Mouse (Mus musculus): ENCODE measurements around the gene Tmem110. TPM values are rescaled to one million over a fixed set of nuclear protein-coding genes. Genes with fewer than 3 reads are reported as not detected.
A peak's percentile ranks its signal among the peaks of the same experiment; 100 is the strongest.

The Tmem110 gene
- total and polyA plus RNA-seq, 2 experiments: 3.7 to 8.2 TPM

DNA sequence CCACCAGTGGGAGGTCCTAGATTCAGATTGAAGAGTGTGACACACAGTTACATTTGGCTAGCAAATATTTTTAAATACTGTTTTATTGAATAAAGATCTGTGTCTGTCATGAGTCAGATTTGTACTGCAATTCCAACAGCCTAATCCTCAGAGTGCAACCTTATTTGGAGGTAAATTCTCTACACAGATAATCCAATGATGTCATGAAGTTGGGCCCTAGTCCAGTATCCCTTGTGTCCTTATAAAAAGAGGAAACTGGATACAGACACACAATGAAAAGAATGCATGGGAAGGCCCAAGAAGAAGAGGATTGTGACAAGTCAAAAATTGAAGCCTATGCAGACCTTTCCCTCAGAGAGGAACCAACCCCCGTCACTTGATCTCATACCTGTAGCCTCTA lies 91.1 kb downstream of the Tmem110 start:
- 92% methylated on average over 1 of the region's 1 CpGs for WGBS
- Histone ChIP-seq H3K4me1 (ENCODE audit: control insufficient read depth, insufficient read depth, low read length) (peaks cover 27% of the 10 kb centered on the region), H3K36me3 (ENCODE audit: control insufficient read depth, insufficient read depth, low read length) (peaks cover 86% of the 10 kb centered on the region), H3K9ac (ENCODE audit: low read depth, low read length) (no peak overlapping the region), H3K27me3 (ENCODE audit: control insufficient read depth, insufficient read depth, low read length) (no peaks in the 10 kb centered on the region), H3K79me2 (ENCODE audit: control insufficient read depth, insufficient read depth, low read length) (peaks cover 1% of the 10 kb centered on the region; the same call in 1 of the 2 replicates), H3K27ac (replicated peaks; ENCODE audit: insufficient read depth, low read depth, low read length) (no peak overlapping the region), H3K4me3 (ENCODE audit: insufficient read depth, low read depth, low read length) (no peak overlapping the region)
- TF ChIP-seq CTCF (IDR thresholded peaks at IDR 0.05; ENCODE audit: low read depth, low read length): no peak
- no peak for DNase-seq (ENCODE audit: extremely low read depth, low read depth, low spot score)

DNA sequence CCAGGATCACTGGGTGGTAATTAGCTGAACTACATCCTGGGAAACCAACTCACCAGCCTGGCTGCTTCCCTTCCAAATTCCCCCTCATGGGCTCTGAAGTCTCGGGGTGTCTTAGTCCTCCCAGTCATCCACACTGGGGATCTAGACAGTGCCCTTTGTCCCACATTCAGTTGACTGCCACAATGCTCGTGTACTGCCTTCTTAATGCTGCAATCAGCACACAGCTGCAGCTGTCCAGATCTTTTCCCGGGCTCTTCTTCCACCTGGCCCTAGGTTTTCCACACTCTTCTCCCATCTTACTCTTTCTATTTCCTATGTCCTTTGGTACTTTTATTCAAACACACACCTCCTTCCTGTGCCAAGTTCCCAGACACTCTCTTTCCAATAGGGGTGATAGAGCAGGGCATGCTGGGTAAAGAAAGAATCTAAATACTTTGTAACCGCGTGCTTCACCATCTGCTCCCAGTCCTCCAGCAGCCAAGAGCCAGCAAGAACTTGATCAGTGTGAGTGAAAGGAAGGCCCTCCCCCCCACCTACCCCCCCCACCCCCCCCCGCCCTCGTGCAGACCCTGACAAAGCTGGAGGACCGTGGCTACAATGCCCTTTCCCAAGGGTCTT lies 96.8 kb downstream of the Tmem110 start:
- Histone ChIP-seq H3K79me2 (ENCODE audit: control insufficient read depth, insufficient read depth, low read length) (peaks cover 4% of the 10 kb centered on the region; the same call in 1 of the 2 replicates), H3K27ac (replicated peaks; ENCODE audit: insufficient read depth, low read depth, low read length) (peak overlapping the region; percentile 94), H3K4me3 (ENCODE audit: insufficient read depth, low read depth, low read length) (peak overlapping the region; percentile 67), H3K36me3 (ENCODE audit: control insufficient read depth, insufficient read depth, low read length) (peaks cover 35% of the 10 kb centered on the region), H3K9ac (ENCODE audit: low read depth, low read length) (peak overlapping the region; percentile 80), H3K4me1 (ENCODE audit: control insufficient read depth, insufficient read depth, low read length) (peaks cover 35% of the 10 kb centered on the region), H3K27me3 (ENCODE audit: control insufficient read depth, insufficient read depth, low read length) (no peaks in the 10 kb centered on the region)
- 10% methylated on average over 8 of the region's 8 CpGs for WGBS
- TF ChIP-seq CTCF (IDR thresholded peaks at IDR 0.05; ENCODE audit: low read depth, low read length) (no peak), POLR2A (IDR thresholded peaks at IDR 0.05; ENCODE audit: extremely low read depth, insufficient read depth, low read length) (no peak)
- peak; percentile 66 for DNase-seq (ENCODE audit: extremely low read depth, low read depth, low spot score)

- Histone ChIP-seq H3K4me3 (ENCODE audit: insufficient read depth, low read depth, low read length) (peak within 1 kb of the TSS; percentile 67), H3K27ac (replicated peaks; ENCODE audit: insufficient read depth, low read depth, low read length) (peak within 1 kb of the TSS; percentile 94), H3K9ac (ENCODE audit: low read depth, low read length) (peak within 1 kb of the TSS; percentile 80), H3K36me3 (ENCODE audit: control insufficient read depth, insufficient read depth, low read length) (peaks cover 22% of the 10 kb centered on the region), H3K27me3 (ENCODE audit: control insufficient read depth, insufficient read depth, low read length) (no peaks in the 10 kb centered on the region), H3K79me2 (ENCODE audit: control insufficient read depth, insufficient read depth, low read length) (peaks cover 4% of the 10 kb centered on the region; the same call in 1 of the 2 replicates), H3K4me1 (ENCODE audit: control insufficient read depth, insufficient read depth, low read length) (peaks cover 28% of the 10 kb centered on the region)
- no peak for TF ChIP-seq CTCF (IDR thresholded peaks at IDR 0.05; ENCODE audit: low read depth, low read length)
- peak; percentile 89 for TF ChIP-seq POLR2A (IDR thresholded peaks at IDR 0.05; ENCODE audit: extremely low read depth, insufficient read depth, low read length)
- WGBS: 7% methylated on average over 6 of the region's 6 CpGs
- DNase-seq (ENCODE audit: extremely low read depth, low read depth, low spot score): peak; percentile 87
Measured at GRCm38 (mm10) chr14:30923375-30924105, 98.2 kb downstream of the Tmem110 start, which contains the start of gene Itih3. TSS of gene Itih3 (minus strand) at chr14:30923760.

DNA sequence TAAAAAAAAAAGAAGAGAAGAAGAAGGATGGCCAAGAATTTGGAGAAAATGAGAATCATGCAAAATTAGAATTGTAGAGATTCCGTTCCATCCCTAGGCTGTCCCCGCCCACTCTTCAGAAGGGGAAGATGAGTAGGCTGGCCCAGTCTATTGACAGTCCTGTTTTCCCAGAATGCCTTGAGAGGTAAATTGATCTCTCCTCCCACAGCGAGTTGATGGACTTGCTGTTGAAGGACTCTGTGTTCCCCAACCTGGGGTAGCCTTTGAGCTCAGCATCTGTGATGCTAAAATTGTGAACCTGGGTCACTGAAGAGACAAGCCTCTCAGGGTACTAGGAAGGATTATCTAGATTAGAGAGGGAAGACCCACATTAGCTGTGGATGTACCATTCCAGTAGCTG lies 100.1 kb downstream of the Tmem110 start:
- H3K27ac ChIP-seq (replicated peaks; ENCODE audit: insufficient read depth, low read depth, low read length): peak overlapping the region; percentile 84
- DNase-seq (ENCODE audit: extremely low read depth, low read depth, low spot score): peak; percentile 78

More for the DNA sequence above, 100.1 kb downstream of the Tmem110 start:
- TF ChIP-seq CTCF (IDR thresholded peaks at IDR 0.05; ENCODE audit: low read depth, low read length) (no peak), POLR2A (IDR thresholded peaks at IDR 0.05; ENCODE audit: extremely low read depth, insufficient read depth, low read length) (no peak)
- Histone ChIP-seq H3K79me2 (ENCODE audit: control insufficient read depth, insufficient read depth, low read length) (peaks cover 4% of the 10 kb centered on the region; the same call in 1 of the 2 replicates), H3K36me3 (ENCODE audit: control insufficient read depth, insufficient read depth, low read length) (peaks cover 19% of the 10 kb centered on the region), H3K4me1 (ENCODE audit: control insufficient read depth, insufficient read depth, low read length) (peaks cover 27% of the 10 kb centered on the region), H3K27me3 (ENCODE audit: control insufficient read depth, insufficient read depth, low read length) (no peaks in the 10 kb centered on the region), H3K4me3 (ENCODE audit: insufficient read depth, low read depth, low read length) (no peak overlapping the region), H3K9ac (ENCODE audit: low read depth, low read length) (no peak overlapping the region)
- 28% methylated on average over 3 of the region's 3 CpGs for WGBS

Other genes with a start within 250 kb of the Tmem110 start
- 7.7 and 9.5 TPM in 2 replicates for gene Prkcd, start 199.4 kb upstream of the Tmem110 start, total RNA-seq (2014; rRNA removed)
- 6.7 and 14.9 TPM in 2 replicates for gene Prkcd, start 199.4 kb upstream of the Tmem110 start, polyA plus RNA-seq (2012; rRNA removed)
- 18.4 and 19.0 TPM in 2 replicates for gene Rft1, start 171.2 kb upstream of the Tmem110 start, total RNA-seq (2014; rRNA removed)
- gene Rft1, start 171.2 kb upstream of the Tmem110 start, polyA plus RNA-seq (2012; rRNA removed): 12.3 and 13.0 TPM in 2 replicates
- 11.1 and 11.2 TPM in 2 replicates for gene Sfmbt1, start 110.7 kb upstream of the Tmem110 start, total RNA-seq (2014; rRNA removed)
- gene Sfmbt1, start 110.7 kb upstream of the Tmem110 start, polyA plus RNA-seq (2012; rRNA removed): 1.6 and 2.1 TPM in 2 replicates
- 1.0 and 2.3 TPM in 2 replicates for gene Mustn1, start 53.6 kb downstream of the Tmem110 start, total RNA-seq (2014; rRNA removed)
- gene Mustn1, start 53.6 kb downstream of the Tmem110 start, polyA plus RNA-seq (2012; rRNA removed): 4.1 and 4.4 TPM in 2 replicates
- gene Itih4, start 60.9 kb downstream of the Tmem110 start, total RNA-seq (2014; rRNA removed): 1,004 and 1,280 TPM in 2 replicates
- gene Itih4, start 60.9 kb downstream of the Tmem110 start, polyA plus RNA-seq (2012; rRNA removed): 1,016 and 1,052 TPM in 2 replicates
- 603 and 791 TPM in 2 replicates for gene Itih3, start 98.2 kb downstream of the Tmem110 start, total RNA-seq (2014; rRNA removed)
- gene Itih3, start 98.2 kb downstream of the Tmem110 start, polyA plus RNA-seq (2012; rRNA removed): 335 and 492 TPM in 2 replicates
- 544 and 683 TPM in 2 replicates for gene Itih1, start 117.7 kb downstream of the Tmem110 start, total RNA-seq (2014; rRNA removed)
- 457 and 504 TPM in 2 replicates for gene Itih1, start 117.7 kb downstream of the Tmem110 start, polyA plus RNA-seq (2012; rRNA removed)
- 6.7 and 7.5 TPM in 2 replicates for gene Nek4, start 125.8 kb downstream of the Tmem110 start, total RNA-seq (2014; rRNA removed)
- 2.9 and 3.1 TPM in 2 replicates for gene Nek4, start 125.8 kb downstream of the Tmem110 start, polyA plus RNA-seq (2012; rRNA removed)
- 8.8 and 10.2 TPM in 2 replicates for gene Glt8d1, start 175.8 kb downstream of the Tmem110 start, total RNA-seq (2014; rRNA removed)
- 3.1 and 5.4 TPM in 2 replicates for gene Glt8d1, start 175.8 kb downstream of the Tmem110 start, polyA plus RNA-seq (2012; rRNA removed)
- gene Spcs1, start 176.1 kb downstream of the Tmem110 start, total RNA-seq (2014; rRNA removed): 158 and 183 TPM in 2 replicates
- gene Spcs1, start 176.1 kb downstream of the Tmem110 start, polyA plus RNA-seq (2012; rRNA removed): 101 and 128 TPM in 2 replicates
- gene Pbrm1, start 193.5 kb downstream of the Tmem110 start, total RNA-seq (2014; rRNA removed): 26.3 and 28.7 TPM in 2 replicates
- gene Pbrm1, start 193.5 kb downstream of the Tmem110 start, polyA plus RNA-seq (2012; rRNA removed): 6.1 and 6.3 TPM in 2 replicates
- gene Gnl3, start 193.6 kb downstream of the Tmem110 start, total RNA-seq (2014; rRNA removed): 16.3 and 21.1 TPM in 2 replicates
- 8.3 and 18.2 TPM in 2 replicates for gene Gnl3, start 193.6 kb downstream of the Tmem110 start, polyA plus RNA-seq (2012; rRNA removed)

Measured in liver, adult 2 months (tissue).